Mouse (Mus musculus): ENCODE measurements around the gene Caln1. TPM values are rescaled to one million over a fixed set of nuclear protein-coding genes. Genes with fewer than 3 reads are reported as not detected.

Gene Caln1
- polyA plus RNA-seq, 1 experiment from 2014 or later: not detected

GRCm38 (mm10) chr5:130699476-130699875 is 330.2 kb downstream of the Caln1 start:
- Histone ChIP-seq H3K36me3 (ENCODE audit: control insufficient read depth, insufficient read depth, low read length) (no peaks in the 10 kb centered on the region), H3K4me1 (replicated peaks; ENCODE audit: control insufficient read depth, insufficient read depth, low read length) (no peaks in the 10 kb centered on the region), H3K4me3 (ENCODE audit: low read depth, low read length) (no peak overlapping the region), H3K27ac (ENCODE audit: low read depth, low read length) (no peak overlapping the region), H3K9me3 (ENCODE audit: control insufficient read depth, low read length) (no peaks in the 10 kb centered on the region), H3K4me2 (no peak overlapping the region), H3K27me3 (replicated peaks; ENCODE audit: control insufficient read depth, insufficient read depth, low read length) (no peaks in the 10 kb centered on the region), H3K9ac (ENCODE audit: low read depth, low read length) (no peak overlapping the region)
- 75% methylated on average over 4 of the region's 4 CpGs for WGBS
- ATAC-seq (replicated peaks; ENCODE audit: low FRiP score): no peak
- no peak for DNase-seq (ENCODE audit: low spot score)

- H3K27ac ChIP-seq (ENCODE audit: low read depth, low read length): no peak overlapping the region
- peaks cover 4% of the 10 kb centered on the region for H3K4me1 ChIP-seq (replicated peaks; ENCODE audit: control insufficient read depth, insufficient read depth, low read length)
- no peak overlapping the region for H3K4me2 ChIP-seq
- DNase-seq (ENCODE audit: low spot score) (no peak), ATAC-seq (replicated peaks; ENCODE audit: low FRiP score) (no peak)
- H3K36me3 ChIP-seq (ENCODE audit: control insufficient read depth, insufficient read depth, low read length): no peaks in the 10 kb centered on the region
- no peak overlapping the region for H3K4me3 ChIP-seq (ENCODE audit: low read depth, low read length)
- H3K9me3 ChIP-seq (ENCODE audit: control insufficient read depth, low read length): no peaks in the 10 kb centered on the region
- 78% methylated on average over 6 of the region's 6 CpGs for WGBS
- no peak overlapping the region for H3K9ac ChIP-seq (ENCODE audit: low read depth, low read length)
- no peaks in the 10 kb centered on the region for H3K27me3 ChIP-seq (replicated peaks; ENCODE audit: control insufficient read depth, insufficient read depth, low read length)
Observed at GRCm38 (mm10) chr5:130701777-130702176, 332.5 kb downstream of the Caln1 start.

GRCm38 (mm10) chr5:130702361-130702760 is 333.1 kb downstream of the Caln1 start:
- ATAC-seq (replicated peaks; ENCODE audit: low FRiP score) (no peak), DNase-seq (ENCODE audit: low spot score) (no peak)
- Histone ChIP-seq H3K4me1 (replicated peaks; ENCODE audit: control insufficient read depth, insufficient read depth, low read length) (peaks cover 4% of the 10 kb centered on the region), H3K36me3 (ENCODE audit: control insufficient read depth, insufficient read depth, low read length) (no peaks in the 10 kb centered on the region), H3K4me3 (ENCODE audit: low read depth, low read length) (no peak overlapping the region), H3K9ac (ENCODE audit: low read depth, low read length) (no peak overlapping the region), H3K9me3 (ENCODE audit: control insufficient read depth, low read length) (no peaks in the 10 kb centered on the region), H3K27ac (ENCODE audit: low read depth, low read length) (no peak overlapping the region), H3K4me2 (no peak overlapping the region), H3K27me3 (replicated peaks; ENCODE audit: control insufficient read depth, insufficient read depth, low read length) (no peaks in the 10 kb centered on the region)
- WGBS: 71% methylated on average over 4 of the region's 4 CpGs

GRCm38 (mm10) chr5:130704866-130705265 is 335.6 kb downstream of the Caln1 start:
- H3K27ac ChIP-seq (ENCODE audit: low read depth, low read length): no peak overlapping the region
- H3K4me3 ChIP-seq (ENCODE audit: low read depth, low read length): no peak overlapping the region
- no peaks in the 10 kb centered on the region for H3K27me3 ChIP-seq (replicated peaks; ENCODE audit: control insufficient read depth, insufficient read depth, low read length)
- no peaks in the 10 kb centered on the region for H3K9me3 ChIP-seq (ENCODE audit: control insufficient read depth, low read length)
- no peak overlapping the region for H3K9ac ChIP-seq (ENCODE audit: low read depth, low read length)
- no peaks in the 10 kb centered on the region for H3K36me3 ChIP-seq (ENCODE audit: control insufficient read depth, insufficient read depth, low read length)
- DNase-seq (ENCODE audit: low spot score) (no peak), ATAC-seq (replicated peaks; ENCODE audit: low FRiP score) (no peak)
- peaks cover 4% of the 10 kb centered on the region for H3K4me1 ChIP-seq (replicated peaks; ENCODE audit: control insufficient read depth, insufficient read depth, low read length)
- WGBS: 74% methylated on average over 4 of the region's 4 CpGs
- H3K4me2 ChIP-seq: no peak overlapping the region

- H3K9me3 ChIP-seq (ENCODE audit: control insufficient read depth, low read length): no peaks in the 10 kb centered on the region
- no peak overlapping the region for H3K9ac ChIP-seq (ENCODE audit: low read depth, low read length)
- ATAC-seq (replicated peaks; ENCODE audit: low FRiP score) (peak; percentile 81), DNase-seq (ENCODE audit: low spot score) (no peak)
- H3K27me3 ChIP-seq (replicated peaks; ENCODE audit: control insufficient read depth, insufficient read depth, low read length): no peaks in the 10 kb centered on the region
- no peak overlapping the region for H3K27ac ChIP-seq (ENCODE audit: low read depth, low read length)
- H3K4me2 ChIP-seq: peak overlapping the region; percentile 2; the same call in 1 of the 2 replicates
- H3K4me3 ChIP-seq (ENCODE audit: low read depth, low read length): no peak overlapping the region
- 49% methylated on average over 6 of the region's 6 CpGs for WGBS
- H3K4me1 ChIP-seq (replicated peaks; ENCODE audit: control insufficient read depth, insufficient read depth, low read length): peaks cover 4% of the 10 kb centered on the region
- no peaks in the 10 kb centered on the region for H3K36me3 ChIP-seq (ENCODE audit: control insufficient read depth, insufficient read depth, low read length)
Observed at GRCm38 (mm10) chr5:130706202-130706855, 337.1 kb downstream of the Caln1 start.

- Histone ChIP-seq H3K9me3 (ENCODE audit: control insufficient read depth, low read length) (no peaks in the 10 kb centered on the region), H3K4me3 (ENCODE audit: low read depth, low read length) (no peak overlapping the region), H3K9ac (ENCODE audit: low read depth, low read length) (no peak overlapping the region), H3K4me2 (no peak overlapping the region), H3K27ac (ENCODE audit: low read depth, low read length) (no peak overlapping the region), H3K36me3 (ENCODE audit: control insufficient read depth, insufficient read depth, low read length) (no peaks in the 10 kb centered on the region), H3K4me1 (replicated peaks; ENCODE audit: control insufficient read depth, insufficient read depth, low read length) (peaks cover 4% of the 10 kb centered on the region), H3K27me3 (replicated peaks; ENCODE audit: control insufficient read depth, insufficient read depth, low read length) (no peaks in the 10 kb centered on the region)
- WGBS: 77% methylated on average over 3 of the region's 3 CpGs
- DNase-seq (ENCODE audit: low spot score): no peak
- ATAC-seq (replicated peaks; ENCODE audit: low FRiP score): no peak
Observed at GRCm38 (mm10) chr5:130707755-130708154, 338.5 kb downstream of the Caln1 start.

- Histone ChIP-seq H3K27ac (ENCODE audit: low read depth, low read length) (no peak overlapping the region), H3K27me3 (replicated peaks; ENCODE audit: control insufficient read depth, insufficient read depth, low read length) (no peaks in the 10 kb centered on the region), H3K4me2 (no peak overlapping the region), H3K9me3 (ENCODE audit: control insufficient read depth, low read length) (no peaks in the 10 kb centered on the region), H3K9ac (ENCODE audit: low read depth, low read length) (no peak overlapping the region), H3K4me3 (ENCODE audit: low read depth, low read length) (no peak overlapping the region), H3K36me3 (ENCODE audit: control insufficient read depth, insufficient read depth, low read length) (no peaks in the 10 kb centered on the region), H3K4me1 (replicated peaks; ENCODE audit: control insufficient read depth, insufficient read depth, low read length) (peaks cover 4% of the 10 kb centered on the region)
- ATAC-seq (replicated peaks; ENCODE audit: low FRiP score) (no peak), DNase-seq (ENCODE audit: low spot score) (no peak)
- 75% methylated on average over 4 of the region's 4 CpGs for WGBS
Observed at GRCm38 (mm10) chr5:130708616-130709015, 339.4 kb downstream of the Caln1 start.

- Histone ChIP-seq H3K9me3 (ENCODE audit: control insufficient read depth, low read length) (no peaks in the 10 kb centered on the region), H3K27me3 (replicated peaks; ENCODE audit: control insufficient read depth, insufficient read depth, low read length) (no peaks in the 10 kb centered on the region), H3K4me3 (ENCODE audit: low read depth, low read length) (no peak overlapping the region), H3K4me1 (replicated peaks; ENCODE audit: control insufficient read depth, insufficient read depth, low read length) (peaks cover 2% of the 10 kb centered on the region), H3K9ac (ENCODE audit: low read depth, low read length) (no peak overlapping the region), H3K36me3 (ENCODE audit: control insufficient read depth, insufficient read depth, low read length) (no peaks in the 10 kb centered on the region), H3K4me2 (no peak overlapping the region), H3K27ac (ENCODE audit: low read depth, low read length) (no peak overlapping the region)
- DNase-seq (ENCODE audit: low spot score) (no peak), ATAC-seq (replicated peaks; ENCODE audit: low FRiP score) (no peak)
- WGBS: 80% methylated on average over 2 of the region's 2 CpGs
Observed at GRCm38 (mm10) chr5:130711643-130712042, 342.4 kb downstream of the Caln1 start.

GRCm38 (mm10) chr5:130712281-130712680 is 343.0 kb downstream of the Caln1 start:
- H3K9me3 ChIP-seq (ENCODE audit: control insufficient read depth, low read length): no peaks in the 10 kb centered on the region
- H3K4me2 ChIP-seq: no peak overlapping the region
- H3K36me3 ChIP-seq (ENCODE audit: control insufficient read depth, insufficient read depth, low read length): no peaks in the 10 kb centered on the region
- WGBS: 73% methylated on average over 1 of the region's 1 CpGs
- no peaks in the 10 kb centered on the region for H3K4me1 ChIP-seq (replicated peaks; ENCODE audit: control insufficient read depth, insufficient read depth, low read length)
- ATAC-seq (replicated peaks; ENCODE audit: low FRiP score) (peak; percentile 70), DNase-seq (ENCODE audit: low spot score) (no peak)
- H3K27ac ChIP-seq (ENCODE audit: low read depth, low read length): no peak overlapping the region
- H3K4me3 ChIP-seq (ENCODE audit: low read depth, low read length): no peak overlapping the region
- no peaks in the 10 kb centered on the region for H3K27me3 ChIP-seq (replicated peaks; ENCODE audit: control insufficient read depth, insufficient read depth, low read length)
- no peak overlapping the region for H3K9ac ChIP-seq (ENCODE audit: low read depth, low read length)

All from liver, embryonic 11.5 days (tissue).